Mouse (Mus musculus): Measurements from ENCODE around the gene Ahsg. TPM values are rescaled to one million over a fixed set of nuclear protein-coding genes. Genes with fewer than 3 reads are reported as not detected.

The Ahsg gene
- polyA plus RNA-seq (2012; rRNA removed): 0.07 and 0.19 TPM in 2 replicates

DNA sequence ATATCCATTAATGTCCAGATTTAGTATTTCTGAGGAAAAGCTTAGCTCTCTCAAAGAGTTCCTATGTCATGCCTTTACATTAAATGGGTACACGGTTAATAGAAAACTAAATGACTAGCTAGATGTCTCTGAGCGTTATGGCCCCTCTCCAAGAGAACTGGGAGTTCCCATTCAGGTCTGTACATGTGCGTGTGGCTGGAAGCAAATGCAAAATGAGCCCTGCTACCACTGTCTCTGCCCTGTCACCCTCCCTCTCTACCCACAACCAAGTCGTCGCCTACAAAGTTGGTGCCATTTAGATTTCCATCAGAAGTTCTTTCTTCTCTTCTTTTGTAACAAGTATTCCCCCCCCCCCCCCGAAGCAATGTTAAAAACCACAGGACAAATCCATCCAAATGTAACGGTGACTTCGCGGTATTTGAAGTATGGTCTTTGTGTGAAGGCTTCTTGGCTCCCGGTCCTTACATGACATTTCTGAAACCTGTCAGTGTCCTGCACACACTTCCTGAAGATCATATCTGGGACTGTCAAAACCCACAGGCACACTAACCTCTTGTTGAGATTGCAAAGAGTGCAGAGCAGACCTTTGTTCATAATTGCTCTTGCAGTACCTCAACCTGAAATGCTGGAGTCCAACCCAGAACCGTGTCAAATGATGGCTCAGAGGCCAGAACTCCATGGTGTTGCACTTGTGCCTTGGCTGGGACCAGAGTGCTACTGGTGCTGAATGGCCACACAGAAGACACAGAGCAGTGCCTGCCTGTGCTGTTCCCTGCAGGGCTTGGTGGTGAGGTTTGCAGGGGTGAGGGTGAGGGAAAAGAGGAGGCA lies at the start of gene Ahsg:
Gene Ahsg (plus strand): TSS at position 595 of the 828 bp plus-strand sequence.

DNA sequence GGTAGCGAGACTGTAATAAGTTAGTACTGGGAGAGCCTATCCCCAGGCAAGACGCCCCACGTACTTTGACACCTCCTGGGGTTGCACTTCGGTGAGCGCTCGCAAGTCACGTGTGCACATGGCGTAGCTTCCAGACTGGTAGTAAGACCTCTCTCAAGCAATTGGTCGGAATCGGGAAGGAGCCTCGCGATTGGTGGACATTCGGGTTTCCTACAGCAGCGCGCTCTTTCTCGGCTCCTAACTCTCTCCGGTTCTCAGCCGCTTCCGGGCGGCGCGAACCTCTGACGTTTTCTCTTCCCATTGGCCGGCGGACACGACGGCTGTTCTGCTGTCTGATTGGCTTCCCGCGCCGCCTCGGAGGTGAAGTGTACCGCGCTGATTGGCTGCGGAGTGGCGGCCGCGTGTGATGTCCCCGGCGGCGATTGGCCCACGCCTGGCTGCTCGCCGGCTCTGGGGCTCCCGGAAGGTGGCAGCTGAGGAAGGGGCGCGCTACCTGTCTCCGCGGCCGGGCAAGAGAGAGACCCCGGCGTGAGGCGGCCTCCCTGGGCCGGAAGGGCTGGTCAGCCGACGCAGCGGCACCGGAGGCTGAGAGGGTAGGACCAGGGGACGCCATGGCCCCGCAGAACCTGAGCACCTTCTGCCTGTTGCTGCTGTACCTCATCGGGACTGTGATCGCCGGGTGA lies 33.5 kb upstream of the Ahsg start, which contains the start of the genes Tbccd1 and Dnajb11:
Gene Tbccd1 (minus strand): TSS at position 239 of the 683 bp plus-strand sequence.
Gene Dnajb11 (plus strand): TSS at position 415 of the 683 bp plus-strand sequence.

DNA sequence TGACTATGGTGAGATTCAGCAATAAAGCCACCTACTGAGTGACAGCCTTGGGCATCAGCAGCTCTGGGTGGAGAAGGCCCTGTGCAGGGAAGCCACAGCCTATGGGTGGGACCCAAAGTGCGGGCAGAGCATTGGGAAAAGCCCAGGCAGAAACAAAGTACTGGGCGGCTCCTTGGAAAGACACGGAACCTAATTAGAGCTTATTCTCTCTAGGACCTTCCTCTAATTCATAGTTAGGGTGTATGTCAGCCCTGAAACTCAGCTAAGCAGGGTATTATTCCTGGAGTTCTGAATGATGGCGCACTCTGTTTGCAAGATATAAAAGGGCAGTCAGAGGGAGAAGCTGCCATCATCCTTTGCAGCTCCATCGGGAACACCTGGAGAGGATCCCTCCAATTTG lies 27.0 kb downstream of the Ahsg start, which contains the start of gene Fetub:
Gene Fetub (plus strand): TSS at position 301 of the 400 bp plus-strand sequence.

Other genes starting within 250 kb of the Ahsg start
- gene Dgkg, start 234.1 kb upstream of the Ahsg start, polyA plus RNA-seq (2012; rRNA removed): 0.53 and 0.60 TPM in 2 replicates
- not detected in 2 replicates for gene Crygs, start 79.7 kb upstream of the Ahsg start, polyA plus RNA-seq (2012; rRNA removed)
- 19.9 and 21.8 TPM in 2 replicates for gene Tbccd1, start 33.6 kb upstream of the Ahsg start, polyA plus RNA-seq (2012; rRNA removed)
- 40.6 and 47.6 TPM in 2 replicates for gene Dnajb11, start 33.4 kb upstream of the Ahsg start, polyA plus RNA-seq (2012; rRNA removed)
- gene Fetub, start 27.1 kb downstream of the Ahsg start, polyA plus RNA-seq (2012; rRNA removed): 0.04 and 0.08 TPM in 2 replicates
- gene Hrg, start 59.8 kb downstream of the Ahsg start, polyA plus RNA-seq (2012; rRNA removed): 0.05 and 0.08 TPM in 2 replicates
- 0.04 and 0.08 TPM in 2 replicates for gene Kng2, start 138.2 kb downstream of the Ahsg start, polyA plus RNA-seq (2012; rRNA removed)
- gene Kng1, start 166.6 kb downstream of the Ahsg start, polyA plus RNA-seq (2012; rRNA removed): 0.04 and 0.08 TPM in 2 replicates
- 693 and 738 TPM in 2 replicates for gene Eif4a2, start 216.2 kb downstream of the Ahsg start, polyA plus RNA-seq (2012; rRNA removed)
- gene Rfc4, start 236.5 kb downstream of the Ahsg start, polyA plus RNA-seq (2012; rRNA removed): 8.2 and 9.4 TPM in 2 replicates

Measured in central nervous system, embryonic 14 days (tissue).